Mouse (Mus musculus) gastrocnemius, postnatal 10 days (tissue): ENCODE results near the gene Usp4. TPM values are rescaled to one million over a fixed set of nuclear protein-coding genes. Genes with fewer than 3 reads are reported as not detected.

Experiments
- DNase-seq: peaks from one replicate; pipeline ENCODE4 v3.0.0; 2021; ENCODE audit warnings: mixed read lengths
- total RNA-seq, 2 experiments: library from RNA; stranded (reverse); gene quantifications; 2 replicates each; pipeline ENCODE4 v1.2.3; 2021

Gene Usp4
- total RNA-seq, 2 experiments from 2014 or later, result 63.4 to 71.6 TPM

DNA sequence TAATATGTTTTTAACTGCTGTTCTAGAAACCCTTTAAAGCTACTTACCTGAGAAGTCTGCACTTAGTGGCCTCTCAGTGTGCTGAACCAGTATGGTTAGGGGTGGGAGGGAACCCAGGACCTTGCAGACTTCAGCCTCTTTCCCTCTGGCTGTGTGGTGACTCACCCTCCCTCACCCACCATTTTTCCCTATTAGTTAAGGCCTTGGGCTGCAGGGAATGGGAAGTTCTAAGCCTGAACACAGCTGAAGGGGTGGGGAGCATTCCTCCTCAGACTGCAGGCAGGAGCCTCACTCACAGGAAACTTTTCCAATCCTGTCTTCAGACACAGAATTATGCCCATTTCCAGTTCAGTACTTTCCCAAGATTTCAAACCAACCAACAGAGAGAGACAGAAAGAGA is 5.9 kb upstream of the Usp4 start:
- DNase-seq, result no peak

DNA sequence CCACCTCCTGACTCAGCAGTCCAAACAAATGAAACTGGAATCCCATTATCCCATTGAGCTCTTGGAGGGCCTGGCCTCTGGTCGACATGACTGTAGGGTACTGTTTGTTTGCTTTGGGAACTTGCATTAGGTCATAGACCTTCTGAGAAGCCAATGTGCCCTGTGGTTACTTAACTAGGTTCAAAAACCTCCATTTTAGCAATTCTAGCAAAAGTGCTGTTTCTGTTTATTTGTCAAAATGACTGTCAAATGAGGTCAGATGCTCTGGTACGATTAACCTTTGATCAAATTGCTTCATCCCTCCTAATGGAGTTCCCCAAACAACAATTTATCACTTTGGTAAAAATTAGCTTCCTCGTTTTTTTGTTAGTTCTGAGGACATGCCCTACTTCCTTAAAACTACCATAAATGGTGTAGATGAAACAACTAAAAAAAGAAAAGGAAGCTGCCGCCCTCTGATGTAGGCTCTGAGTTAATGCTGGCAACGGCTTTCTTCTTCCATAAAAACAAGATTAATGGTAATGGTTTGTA is 5.3 kb upstream of the Usp4 start:
- DNase-seq, result no peak

DNA sequence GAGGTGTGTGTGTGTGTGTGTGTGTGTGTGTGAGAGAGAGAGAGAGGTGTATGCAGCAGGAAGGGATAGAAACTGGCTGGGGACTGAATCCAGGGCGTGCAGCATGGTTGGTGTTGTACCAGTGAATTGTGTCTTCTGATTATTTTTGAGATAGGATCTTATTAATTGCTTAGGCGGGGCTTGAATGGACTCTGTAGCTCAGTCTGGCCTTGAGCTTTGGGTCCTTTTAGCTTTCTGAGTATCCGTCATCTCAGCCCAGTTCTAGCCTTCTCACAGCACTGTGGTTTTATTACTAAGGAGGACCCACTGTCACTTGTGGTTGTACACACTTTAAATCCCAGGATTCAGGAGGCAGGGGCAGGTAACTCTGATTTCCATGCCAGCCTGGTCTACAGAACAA is 4.3 kb upstream of the Usp4 start:
- DNase-seq, result no peak

DNA sequence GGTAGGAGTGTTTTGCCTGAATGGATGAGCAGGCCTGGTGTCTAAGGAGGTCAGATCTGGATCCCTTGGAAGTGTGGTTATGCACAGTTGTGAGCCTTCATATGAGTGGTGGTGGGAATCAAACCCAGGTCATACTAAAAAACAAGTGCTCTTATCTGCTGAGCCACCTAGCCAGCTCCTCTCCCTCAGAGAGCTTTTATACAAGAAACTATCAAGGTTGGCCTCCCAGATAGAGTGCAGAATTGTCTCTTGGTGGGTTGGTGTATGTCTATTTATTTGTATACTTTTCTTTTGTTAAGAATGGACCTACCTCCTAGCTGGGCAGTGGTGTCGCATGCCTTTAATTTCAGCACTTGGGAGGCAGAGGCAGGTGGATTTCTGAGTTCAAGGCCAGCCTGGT is 3.8 kb upstream of the Usp4 start:
- DNase-seq, result no peak

DNA sequence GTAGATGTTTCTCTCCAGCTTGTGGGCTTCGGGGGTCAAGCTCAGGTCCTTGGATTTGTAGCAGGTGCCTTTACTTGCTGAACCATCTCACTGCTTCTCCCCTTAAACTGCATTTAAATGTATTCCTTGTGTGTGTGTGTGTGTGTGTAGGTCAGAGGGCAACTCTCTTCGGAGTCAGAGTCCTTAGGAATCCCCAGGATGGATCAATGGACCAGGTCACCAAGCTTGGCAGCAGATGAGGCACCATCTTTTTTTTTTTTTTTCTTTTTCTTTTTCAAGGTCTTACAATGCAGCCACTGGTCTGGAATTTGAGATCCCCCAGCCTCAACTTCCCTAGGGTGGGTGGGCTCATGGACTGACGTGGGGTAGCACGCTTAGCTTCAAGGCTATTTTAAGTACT is 3.2 kb upstream of the Usp4 start:
- DNase-seq, result no peak

DNA sequence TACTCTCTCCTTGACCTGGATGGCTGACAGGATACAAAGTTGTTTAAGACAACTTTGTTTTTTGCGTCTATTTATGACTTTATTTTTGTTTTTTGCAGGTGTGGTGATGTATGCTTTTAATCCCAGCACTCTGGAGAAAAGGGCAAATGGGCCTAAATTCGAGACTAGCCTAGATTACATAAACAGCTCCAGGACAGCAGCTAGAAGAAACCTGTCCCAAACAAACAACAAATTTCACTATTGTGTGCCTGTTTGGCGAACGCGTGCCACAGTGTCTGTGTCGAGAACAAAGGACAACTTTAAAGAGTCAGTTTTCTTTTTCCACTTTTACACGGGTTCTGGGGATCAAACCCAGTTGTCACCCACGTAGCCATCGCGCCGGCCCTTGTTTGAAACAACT is 629 bp upstream of the Usp4 start:
- no peak for DNase-seq

DNA sequence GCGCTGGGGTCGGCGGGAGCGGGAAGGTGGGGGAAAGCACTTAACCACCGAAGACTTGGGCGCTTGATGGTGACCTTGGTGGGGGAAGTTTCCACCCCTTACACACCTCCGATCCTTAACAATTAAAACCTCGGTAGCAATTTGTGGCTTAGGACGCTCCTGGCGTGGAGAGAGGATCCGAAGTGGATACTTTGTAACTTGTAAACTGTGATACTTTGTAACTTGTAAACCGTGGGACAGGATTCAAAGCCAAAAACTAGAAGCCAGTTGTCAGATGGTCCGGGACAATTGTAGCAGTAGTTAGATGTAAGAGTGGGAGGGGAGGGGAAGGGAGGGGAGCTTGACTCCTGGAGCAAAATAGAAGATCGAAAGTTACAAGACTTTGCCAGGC is 632 bp downstream of the Usp4 start:
- no peak for DNase-seq

DNA sequence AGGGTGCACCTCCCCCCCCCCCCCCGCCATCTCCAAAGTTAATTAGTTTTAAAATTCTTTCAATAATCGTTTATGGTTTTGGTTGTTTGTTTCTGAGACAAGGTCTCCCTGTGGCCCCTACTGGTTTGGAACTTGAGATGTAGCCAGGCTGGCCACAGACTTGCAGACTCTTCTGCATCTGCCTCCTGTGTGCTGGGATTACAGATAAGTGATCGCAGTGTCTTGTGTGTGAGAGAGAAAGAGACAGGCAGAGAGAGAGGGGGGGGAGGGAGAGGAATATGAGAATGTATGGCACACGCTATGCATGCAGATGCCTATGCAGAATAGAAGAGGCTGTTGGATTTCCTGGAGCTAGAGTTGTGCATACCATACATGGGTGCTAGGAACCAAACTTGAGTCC is 2.1 kb downstream of the Usp4 start:
- DNase-seq, result no peak

DNA sequence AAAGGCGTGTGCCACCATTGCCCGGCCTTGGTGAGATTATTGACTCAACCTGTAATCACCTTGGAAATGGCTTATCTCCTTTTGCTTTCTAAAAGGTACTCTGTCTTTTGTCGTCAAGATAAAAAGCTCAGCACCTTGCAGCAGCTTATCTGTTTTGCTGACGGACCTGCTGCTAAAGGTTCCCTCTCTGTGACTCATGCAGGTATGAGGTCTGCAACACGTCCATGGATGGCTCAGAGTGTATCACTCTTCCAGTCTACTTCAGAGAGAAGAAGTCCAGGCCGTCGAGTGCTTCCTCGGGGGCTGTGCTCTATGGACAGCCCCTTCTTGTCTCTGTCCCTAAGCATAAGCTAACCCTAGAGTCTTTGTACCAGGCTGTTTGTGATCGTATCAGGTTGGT is 30.6 kb downstream of the Usp4 start:
- DNase-seq, result no peak

DNA sequence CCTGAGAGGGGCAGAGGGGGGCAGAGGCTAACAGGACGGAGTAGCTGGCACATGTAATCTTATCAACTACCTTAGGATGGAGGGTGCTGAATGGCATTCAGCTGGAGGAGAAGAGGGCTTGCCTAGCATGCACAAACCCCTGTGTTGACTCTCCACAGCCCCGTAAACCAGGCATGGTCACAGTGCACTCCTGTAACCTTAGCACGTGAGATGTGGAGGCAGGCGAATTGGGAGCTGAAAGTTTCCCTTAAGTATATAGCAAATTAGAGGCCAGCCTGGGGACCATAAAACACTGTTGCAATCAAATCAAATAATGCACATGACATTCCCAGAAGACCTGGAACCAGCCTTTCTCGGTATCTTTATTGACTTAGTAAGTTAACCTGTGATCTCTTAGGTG is 31.1 kb downstream of the Usp4 start:
- no peak for DNase-seq

DNA sequence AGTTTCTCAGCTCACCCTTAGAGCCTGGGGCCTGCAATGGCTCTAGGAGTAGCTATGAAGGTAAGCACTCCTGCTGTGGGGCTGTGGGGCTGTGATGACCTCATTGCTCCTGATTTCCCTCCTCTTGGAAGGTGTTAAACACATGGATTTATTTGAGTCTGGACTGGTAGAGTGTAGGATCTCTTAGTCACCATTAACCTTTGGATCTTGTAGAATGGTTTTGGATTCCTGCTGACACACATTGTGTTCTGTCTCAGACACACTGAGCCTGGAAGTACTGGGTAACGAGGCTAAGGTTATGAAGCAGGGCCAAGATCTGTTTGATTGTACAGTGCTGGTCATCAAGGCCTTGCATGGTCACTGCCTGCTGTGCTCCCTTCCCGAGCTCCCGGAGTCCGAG is 31.6 kb downstream of the Usp4 start:
- DNase-seq, result no peak

DNA sequence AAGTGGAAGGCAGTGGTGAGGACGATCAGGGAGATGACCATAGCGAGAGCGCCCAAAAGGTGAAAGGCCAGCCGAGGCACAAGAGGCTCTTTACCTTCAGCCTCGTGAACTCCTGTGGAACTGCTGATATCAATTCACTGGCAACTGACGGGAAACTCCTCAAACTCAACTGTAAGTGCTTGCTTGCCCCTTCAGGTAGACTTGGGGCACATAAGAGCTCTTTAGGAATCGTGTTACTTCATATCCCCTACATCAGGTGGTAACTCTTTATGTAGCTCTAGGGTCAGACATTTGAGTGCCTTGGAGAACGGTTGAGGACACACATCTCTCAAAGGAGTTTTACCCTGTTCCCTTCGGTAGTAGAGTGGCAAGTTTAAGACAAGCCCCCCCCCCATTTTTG is 33.7 kb downstream of the Usp4 start:
- no peak for DNase-seq

DNA sequence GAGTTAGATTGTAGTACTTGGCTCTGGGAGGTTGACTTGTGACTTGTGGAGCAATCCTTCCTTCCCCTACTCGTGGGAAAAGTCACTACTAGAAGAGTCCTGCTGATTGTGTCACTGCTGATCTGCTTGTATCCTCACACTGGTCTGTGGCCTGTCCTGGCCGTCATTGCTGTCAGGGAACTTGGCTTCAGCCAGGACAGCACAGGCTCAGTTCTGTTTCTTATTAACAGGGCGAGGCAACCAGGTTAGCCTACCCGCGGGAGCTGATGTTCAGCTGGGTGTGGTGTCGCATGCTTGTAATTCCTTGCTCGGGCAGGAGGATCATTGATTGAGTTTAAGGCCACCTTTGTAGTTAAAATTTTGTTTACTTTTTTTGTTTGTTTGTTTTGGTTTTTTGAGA is 37.4 kb downstream of the Usp4 start:
- no peak for DNase-seq

DNA sequence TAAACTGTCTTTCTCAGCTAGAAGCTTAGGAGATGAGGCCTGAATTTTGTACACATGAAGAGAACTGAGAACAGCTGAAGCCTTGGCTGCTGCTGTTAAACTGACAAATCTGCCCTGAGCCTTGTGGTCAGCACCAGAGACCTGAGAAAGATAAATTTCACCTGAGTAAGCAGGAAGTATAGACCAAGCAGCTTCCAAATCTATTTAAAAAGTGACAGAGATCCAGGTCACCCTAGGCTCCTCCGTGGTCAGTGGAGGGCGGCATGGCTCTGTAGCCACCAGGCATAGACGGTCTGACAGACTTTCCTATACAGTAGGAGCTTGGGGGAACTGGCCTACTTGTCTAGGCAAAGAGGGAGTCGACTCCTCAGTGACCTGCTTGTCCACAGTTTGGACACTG is 39.2 kb downstream of the Usp4 start:
- no peak for DNase-seq

DNA sequence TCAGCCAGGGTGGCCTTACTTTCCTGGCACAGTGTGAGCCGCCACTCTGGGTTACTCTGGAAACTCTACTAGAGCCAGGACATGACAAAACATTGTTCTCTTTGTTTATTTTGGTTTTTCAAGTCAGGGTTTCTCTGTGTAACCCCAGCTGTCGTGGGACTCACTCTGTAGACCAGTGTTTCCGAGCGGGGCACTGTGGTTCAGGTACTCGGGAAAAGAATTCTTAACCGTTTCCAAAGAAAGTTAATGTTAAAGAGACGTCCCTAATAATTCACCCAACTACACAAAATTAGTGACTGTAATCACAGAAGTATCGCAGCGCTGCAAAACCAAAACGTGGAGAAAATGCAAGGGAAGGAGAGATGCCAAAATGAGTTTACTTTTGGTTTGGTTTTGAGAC is 40.9 kb downstream of the Usp4 start:
- DNase-seq, result no peak

DNA sequence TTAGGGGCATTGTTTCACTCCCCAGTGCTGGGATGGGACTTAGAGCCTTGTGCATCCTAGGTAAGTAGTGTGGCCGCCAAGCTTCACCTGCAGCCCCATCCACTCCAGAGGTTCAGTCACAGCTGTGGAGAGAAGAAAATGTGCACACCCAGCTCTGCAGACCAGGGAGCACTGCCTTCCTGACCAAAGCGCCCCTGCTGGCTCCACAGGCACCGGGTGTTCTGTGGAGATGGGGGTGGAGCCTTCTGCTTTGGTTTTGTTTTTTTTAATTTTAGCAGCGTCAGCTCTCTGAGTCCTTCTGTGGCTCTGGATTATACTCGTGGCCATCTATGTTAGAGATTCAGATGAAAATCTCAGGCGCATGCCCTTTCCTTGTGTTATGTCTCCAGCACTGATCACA is 41.6 kb downstream of the Usp4 start:
- no peak for DNase-seq

DNA sequence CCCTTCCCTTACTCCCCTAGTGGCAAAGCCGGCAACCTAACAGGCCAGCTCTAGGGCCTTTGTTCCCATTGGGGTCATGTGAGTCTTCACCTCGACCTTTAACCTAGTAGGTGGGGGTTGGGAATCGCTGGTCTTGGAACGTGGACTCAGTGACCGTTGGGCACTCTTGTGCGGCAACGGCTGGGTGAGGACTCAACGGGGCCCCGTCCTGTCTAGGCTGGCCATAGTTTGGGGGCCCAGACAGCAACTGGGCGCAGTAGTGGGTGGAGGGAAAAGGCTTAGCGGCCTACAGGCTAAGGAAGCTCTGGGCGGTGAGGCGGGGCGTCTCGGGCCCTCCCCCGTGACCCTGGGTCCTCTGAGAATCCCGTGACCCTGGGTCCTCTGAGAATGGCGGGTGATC is 45.0 kb downstream of the Usp4 start, which contains the start of gene 1700102P08Rik:
Gene 1700102P08Rik (plus strand): TSS at position 130 of the 400 bp plus-strand sequence.
- DNase-seq, result no peak

DNA sequence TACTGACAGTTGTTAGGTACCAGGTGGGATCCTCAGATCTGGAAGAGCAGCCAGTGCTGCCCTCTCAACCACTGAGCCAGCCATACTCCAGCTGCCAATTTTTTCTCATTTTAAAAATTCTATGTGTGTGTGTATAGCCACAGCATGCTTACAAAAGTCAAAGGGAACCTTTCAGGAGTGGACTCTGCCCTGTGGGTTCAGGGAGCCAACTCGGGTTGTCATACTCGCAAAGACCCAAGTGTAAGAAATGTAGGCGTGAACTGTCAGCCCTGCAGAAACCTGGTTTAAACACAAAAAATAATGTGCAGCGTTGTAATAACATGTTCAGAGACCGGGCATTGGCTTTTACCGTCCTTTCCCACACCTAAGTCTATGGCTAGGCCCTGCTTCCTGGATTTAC is 46.5 kb downstream of the Usp4 start:
- no peak for DNase-seq

DNA sequence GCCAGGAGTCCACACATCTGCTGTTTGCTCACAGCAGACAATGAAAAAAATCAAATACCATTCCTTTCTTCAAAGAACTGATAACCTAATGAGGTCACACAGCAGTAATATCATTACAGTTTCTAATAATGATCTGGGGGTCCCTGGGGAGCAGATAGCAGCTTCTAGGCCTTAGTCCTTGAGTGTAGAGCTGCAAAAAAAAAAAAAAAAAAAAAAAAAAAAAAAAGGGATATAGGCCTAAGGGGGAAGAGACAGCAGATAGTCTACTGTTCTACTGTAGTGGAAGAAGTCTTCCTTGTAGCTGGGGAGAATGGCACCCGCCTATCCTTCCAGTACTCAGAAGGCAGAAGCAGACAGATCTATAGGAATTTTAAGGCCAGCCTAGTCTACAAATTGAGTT is 47.8 kb downstream of the Usp4 start:
- DNase-seq, result no peak

DNA sequence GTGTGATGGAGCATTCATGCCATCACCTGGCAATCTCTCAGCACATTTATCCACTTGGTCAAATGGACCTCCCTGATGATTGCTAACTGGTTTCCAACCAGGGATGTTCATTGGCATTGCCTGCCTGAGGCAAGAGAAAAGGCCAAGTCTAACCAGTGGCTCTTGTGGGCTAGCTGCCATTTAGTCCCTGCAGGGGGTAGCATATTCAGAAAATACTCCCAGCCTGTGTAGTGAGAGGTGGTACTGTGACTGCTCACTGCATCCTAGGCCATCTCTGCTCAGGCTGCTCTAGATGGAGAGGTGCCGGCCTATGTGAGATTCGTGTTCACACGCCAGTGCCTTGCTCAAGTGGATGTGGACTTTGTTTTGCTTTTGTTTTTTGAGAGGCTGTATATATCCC is 50.7 kb downstream of the Usp4 start:
- DNase-seq, result no peak

DNA sequence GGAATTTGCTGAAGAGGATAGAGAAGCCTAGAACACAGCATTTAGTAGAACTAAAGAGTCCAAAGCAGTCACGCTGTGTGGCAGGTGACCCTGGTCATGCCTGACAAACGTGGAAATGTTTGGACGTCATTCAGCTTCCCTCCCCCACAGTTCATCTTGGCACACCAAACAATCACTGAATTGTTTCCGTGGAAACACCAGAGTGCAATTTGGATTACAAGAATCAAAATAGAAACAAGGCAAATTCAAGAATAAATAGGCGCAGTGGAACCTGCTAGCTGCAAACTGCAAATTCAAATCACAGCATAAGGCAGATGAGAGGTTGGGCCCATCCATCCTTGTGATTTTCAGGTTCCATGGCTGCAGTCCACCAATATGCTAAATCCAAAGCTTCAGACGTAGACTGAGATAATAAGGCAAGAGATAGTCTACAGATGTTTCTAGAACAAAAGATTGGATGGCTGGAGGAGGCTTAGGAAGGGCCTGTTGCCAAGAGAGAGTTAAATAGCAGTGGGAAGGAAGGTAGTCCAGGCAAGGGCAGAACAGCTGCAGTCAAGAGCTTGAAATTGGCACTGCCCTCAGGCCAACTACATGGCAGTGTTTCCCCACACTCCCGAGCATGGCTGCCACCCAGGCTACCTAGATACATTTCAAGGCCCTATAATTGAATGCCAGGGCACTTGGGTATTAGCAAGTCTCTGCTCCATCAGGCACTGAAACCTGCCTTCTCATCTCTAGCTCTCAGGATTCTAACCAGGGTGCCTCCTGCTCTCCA is 53.7 kb downstream of the Usp4 start:
- DNase-seq, result peak; percentile 34

DNA sequence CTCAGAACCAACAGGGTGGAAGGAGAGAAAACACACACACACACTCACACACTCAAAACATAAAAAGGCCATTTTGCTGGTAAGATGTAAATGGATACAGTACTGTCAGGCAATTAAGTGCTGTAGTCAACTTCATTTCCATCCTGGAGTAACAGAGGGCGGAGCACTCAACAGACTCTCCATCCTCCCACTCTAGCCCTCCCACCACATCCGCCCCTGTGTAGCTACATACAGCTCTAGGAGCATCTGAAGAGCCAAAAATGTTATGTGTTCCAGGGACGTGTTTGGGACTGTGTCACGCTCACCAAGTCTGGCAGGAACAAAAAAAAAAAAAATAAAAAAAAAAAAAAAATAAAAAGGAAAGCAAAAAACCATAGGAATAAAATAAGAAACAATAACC is 55.4 kb downstream of the Usp4 start:
- no peak for DNase-seq

DNA sequence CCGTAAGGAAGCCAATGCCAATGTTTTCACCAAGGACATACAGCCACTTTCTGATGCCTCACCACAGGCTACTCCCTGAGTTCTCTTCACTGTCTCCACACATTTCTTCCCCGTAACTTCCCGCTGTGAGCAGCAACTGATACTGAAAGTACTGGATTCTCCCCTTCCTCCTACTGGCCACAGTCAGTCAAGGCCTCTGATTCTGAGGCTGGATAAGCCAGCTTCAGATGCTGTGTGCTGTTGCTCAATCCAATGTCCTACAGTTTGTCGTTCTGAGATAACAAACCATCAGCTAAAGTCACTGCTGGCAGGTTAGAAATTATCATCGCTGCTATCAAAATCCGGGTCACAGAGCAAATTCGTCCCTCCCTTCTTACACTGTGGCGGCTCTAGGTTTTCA is 56.8 kb downstream of the Usp4 start:
- no peak for DNase-seq

DNA sequence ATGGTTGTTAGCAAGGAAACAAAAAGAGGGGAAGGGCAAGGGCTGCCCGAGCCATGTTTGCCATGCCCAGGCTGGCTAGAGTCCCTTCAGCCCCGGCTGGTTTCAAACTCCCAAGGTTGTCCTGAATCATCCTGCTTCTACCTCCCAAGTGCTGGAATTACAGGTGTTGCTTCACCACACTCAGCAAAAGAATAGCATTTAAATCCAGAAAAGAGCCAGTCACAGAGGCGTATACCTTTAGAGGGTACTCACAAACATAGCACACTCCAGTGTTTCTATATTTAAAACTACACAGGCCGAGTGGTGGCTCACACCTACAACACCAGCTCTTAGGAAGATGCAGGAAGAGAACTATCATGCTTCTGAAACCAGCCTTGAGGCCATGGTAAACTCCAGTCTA is 61.9 kb downstream of the Usp4 start:
- DNase-seq, result no peak
